Mouse (Mus musculus) left cerebral cortex, adult 8-10 months (tissue): ENCODE measurements around the gene Srsf3. TPM values are rescaled to one million over a fixed set of nuclear protein-coding genes. Genes with fewer than 3 reads are reported as not detected.
"Not testable (repeated sequence)": the region's sequence is repeated elsewhere in the genome, so short reads cannot be mapped to it uniquely, and the experiment has no call there.

Source experiments
- DNase-seq, 2 experiments: peaks; one replicate each; pipeline ENCODE4 v3.0.0; 2022; ENCODE audit warnings: low spot score in 2 of 2
- total RNA-seq, 4 experiments: library from RNA; stranded (reverse); gene quantifications; 2 replicates each; pipeline ENCODE4 v1.2.4; 2022

Gene Srsf3
- total RNA-seq, 4 experiments from 2014 or later: 101 to 142 (median 115) TPM

- DNase-seq: no peak
Measured at GRCm38 (mm10) chr17:29018292-29018984, 14.0 kb upstream of the Srsf3 start.

- DNase-seq: no peak
Measured at GRCm38 (mm10) chr17:29019391-29019790, 13.0 kb upstream of the Srsf3 start.

- DNase-seq: no peak
Measured at GRCm38 (mm10) chr17:29020444-29020843, 12.0 kb upstream of the Srsf3 start.

GRCm38 (mm10) chr17:29022230-29022819, 10.1 kb upstream of the Srsf3 start:
- DNase-seq: no peak

- no peak for DNase-seq
Measured at GRCm38 (mm10) chr17:29023346-29023745, 9.1 kb upstream of the Srsf3 start.

- DNase-seq: no peak
Measured at GRCm38 (mm10) chr17:29024047-29024892, 8.2 kb upstream of the Srsf3 start.

- no peak for DNase-seq
Measured at GRCm38 (mm10) chr17:29024896-29025565, 7.4 kb upstream of the Srsf3 start.

- no peak for DNase-seq
Measured at GRCm38 (mm10) chr17:29026652-29027356, 5.6 kb upstream of the Srsf3 start.

GRCm38 (mm10) chr17:29030321-29031034, 1.9 kb upstream of the Srsf3 start:
- DNase-seq: no peak

- not testable (repeated sequence) for DNase-seq
Measured at GRCm38 (mm10) chr17:29031085-29031711, 1.2 kb upstream of the Srsf3 start.

GRCm38 (mm10) chr17:29031771-29032273, 606 bp upstream of the Srsf3 start:
- DNase-seq: no peak

GRCm38 (mm10) chr17:29033569-29034061, 1.2 kb downstream of the Srsf3 start:
- DNase-seq: no peak

- no peak for DNase-seq
Measured at GRCm38 (mm10) chr17:29034264-29034663, 1.8 kb downstream of the Srsf3 start.

GRCm38 (mm10) chr17:29035506-29035905, 3.1 kb downstream of the Srsf3 start:
- no peak for DNase-seq

GRCm38 (mm10) chr17:29039351-29039750, 6.9 kb downstream of the Srsf3 start:
- DNase-seq: no peak

GRCm38 (mm10) chr17:29041632-29042031, 9.2 kb downstream of the Srsf3 start:
- not testable (repeated sequence) for DNase-seq

GRCm38 (mm10) chr17:29042569-29042968, 10.1 kb downstream of the Srsf3 start:
- DNase-seq: no peak

- no peak for DNase-seq
Measured at GRCm38 (mm10) chr17:29043583-29043982, 11.2 kb downstream of the Srsf3 start.

GRCm38 (mm10) chr17:29044146-29044924, 11.9 kb downstream of the Srsf3 start:
- no peak for DNase-seq
